Mouse (Mus musculus) kidney, postnatal 0 days (tissue): ENCODE results near the gene Terf2. TPM values are rescaled to one million over a fixed set of nuclear protein-coding genes. Genes with fewer than 3 reads are reported as not detected.

Experiments used
- ATAC-seq: fragments of 200-750 bp; cut with Nextera tagmentation; replicated peaks from 2 replicates; pipeline ENCODE4 v1.8.0; 2017; ENCODE audit warnings: low read depth, moderate number of reproducible peaks, moderate TSS enrichment, moderate library complexity; ENCODE audit not compliant: low FRiP score
- DNase-seq: peaks from one replicate; pipeline ENCODE4 v3.0.0-alpha.2; 2016; ENCODE audit warnings: low spot score
- H3K27ac ChIP-seq: fragments of 300-500 bp; sonication (generic); 2 replicates; pipeline ENCODE4 v1.5.1; 2014; ENCODE audit warnings: mild to moderate bottlenecking
- H3K27me3 ChIP-seq: fragments of 300-500 bp; sonication (generic); 2 replicates; pipeline ENCODE4 v1.6.1; 2014; ENCODE audit warnings: low read length, mixed read lengths; ENCODE audit not compliant: insufficient read depth
- H3K36me3 ChIP-seq: fragments of 300-500 bp; sonication (generic); 2 replicates; pipeline ENCODE4 v1.6.1; 2014; ENCODE audit warnings: low read length, mixed read lengths; ENCODE audit not compliant: insufficient read depth
- H3K4me1 ChIP-seq: fragments of 300-500 bp; sonication (generic); replicated peaks from 2 replicates; pipeline ENCODE4 v1.6.1; 2014; ENCODE audit warnings: antibody characterized with exemption, low read length, mixed read lengths; ENCODE audit not compliant: insufficient read depth
- H3K4me2 ChIP-seq: fragments of 300-500 bp; sonication (generic); 2 replicates; pipeline ENCODE4 v1.6.1; 2014; ENCODE audit warnings: mild to moderate bottlenecking, low read length, moderate library complexity, mixed read lengths
- H3K4me3 ChIP-seq: fragments of 300-500 bp; sonication (generic); replicated peaks from 2 replicates; pipeline ENCODE4 v1.5.1; 2014; ENCODE audit warnings: low read depth, low read length
- H3K9ac ChIP-seq: fragments of 300-500 bp; sonication (generic); 2 replicates; pipeline ENCODE4 v1.6.1; 2014; ENCODE audit warnings: low read depth, low read length
- H3K9me3 ChIP-seq: fragments of 300-500 bp; sonication (generic); replicated peaks from 2 replicates; pipeline ENCODE4 v1.6.1; 2016; ENCODE audit warnings: low read length, inconsistent platforms, mixed read lengths
- CTCF ChIP-seq: IDR thresholded peaks from 2 replicates; pipeline ENCODE4 v1.5.1; 2016; ENCODE audit warnings: antibody characterized with exemption, low read depth, mild to moderate bottlenecking, moderate library complexity
- WGBS: fragments of 180-500 bp; shearing (Covaris S2); extraction: QIAGEN DNeasy Blood & Tissue Kit; methylation state at CpG from one replicate; pipeline ENCODE4 v1.1.7; 2014; 5-methylcytosine and 5-hydroxymethylcytosine counted together
- polyA plus RNA-seq: library from polyadenylated mRNA; unstranded; fragments of >200 nt; fragmentation: Nextera tagmentation; extraction: Ambion mirVana; gene quantifications from 2 replicates; pipeline ENCODE4 v1.2.1, GENCODE M21; 2015

Gene Terf2
- 17.4 and 18.2 TPM in 2 replicates for polyA plus RNA-seq

GRCm38 (mm10) chr8:107096366-107097036 is at the start of gene Terf2:
Gene Terf2 (minus strand): TSS chr8:107096547.
- no peaks in the 10 kb centered on the region for H3K9me3 ChIP-seq

GRCm38 (mm10) chr8:107143501-107143900 is 47.2 kb upstream of the Terf2 start:
- no peak for TF ChIP-seq CTCF
- DNase-seq (peak; percentile 49), ATAC-seq (no peak)
- Histone ChIP-seq H3K4me1 (no peaks in the 10 kb centered on the region), H3K27me3 (no peaks in the 10 kb centered on the region), H3K9ac (no peak overlapping the region), H3K27ac (peak overlapping the region; percentile 32; the same call in 1 of the 2 replicates), H3K36me3 (no peaks in the 10 kb centered on the region), H3K4me2 (no peak overlapping the region), H3K9me3 (no peaks in the 10 kb centered on the region), H3K4me3 (no peak overlapping the region)
- 35% methylated on average over 4 of the region's 4 CpGs for WGBS

More at GRCm38 (mm10) chr8:107096366-107097036, at the start of gene Terf2:
- WGBS, result 4% methylated on average over 38 of the region's 39 CpGs
- peak within 1 kb of the TSS; percentile 89 for H3K9ac ChIP-seq
- peak within 1 kb of the TSS; percentile 96 for H3K27ac ChIP-seq
- 0 out of 2 replicates have a peak, but pooled peaks cover 9% of the 10 kb centered on the region for H3K36me3 ChIP-seq
- peak within 1 kb of the TSS; percentile 70 for H3K4me3 ChIP-seq
- H3K4me2 ChIP-seq, result peak within 1 kb of the TSS; percentile 56
- H3K4me1 ChIP-seq, result no peaks in the 10 kb centered on the region; the same call in 1 of the 2 replicates
- peak; percentile 98 for DNase-seq
- no peak for TF ChIP-seq CTCF
- no peaks in the 10 kb centered on the region for H3K27me3 ChIP-seq
- peak; percentile 95 for ATAC-seq

GRCm38 (mm10) chr8:107142539-107142938 is 46.2 kb upstream of the Terf2 start:
- H3K27ac ChIP-seq, result 0 out of 2 replicates have a peak overlapping the region, but pooled peaks have one; percentile 71
- WGBS, result 56% methylated on average over 4 of the region's 4 CpGs

GRCm38 (mm10) chr8:107139704-107140470 is 43.5 kb upstream of the Terf2 start:
- H3K36me3 ChIP-seq, result no peaks in the 10 kb centered on the region
- no peaks in the 10 kb centered on the region for H3K27me3 ChIP-seq
- H3K4me1 ChIP-seq, result peaks cover 9% of the 10 kb centered on the region; the same call in 1 of the 2 replicates
- TF ChIP-seq CTCF, result no peak
- WGBS, result 58% methylated on average over 13 of the region's 13 CpGs
- ATAC-seq, result no peak
- H3K9me3 ChIP-seq, result no peaks in the 10 kb centered on the region
- DNase-seq, result peak; percentile 58
- no peak overlapping the region for H3K4me3 ChIP-seq
- peak overlapping the region; percentile 32; the same call in 1 of the 2 replicates for H3K27ac ChIP-seq
- no peak overlapping the region for H3K9ac ChIP-seq
- H3K4me2 ChIP-seq, result no peak overlapping the region

More at GRCm38 (mm10) chr8:107142539-107142938, 46.2 kb upstream of the Terf2 start:
- no peaks in the 10 kb centered on the region for H3K4me1 ChIP-seq
- H3K36me3 ChIP-seq, result no peaks in the 10 kb centered on the region
- DNase-seq (peak; percentile 22), ATAC-seq (peak; percentile 66; the same call in 1 of the 2 replicates)
- no peaks in the 10 kb centered on the region for H3K27me3 ChIP-seq
- H3K9me3 ChIP-seq, result no peaks in the 10 kb centered on the region
- no peak overlapping the region for H3K4me2 ChIP-seq
- no peak for TF ChIP-seq CTCF
- H3K9ac ChIP-seq, result no peak overlapping the region
- no peak overlapping the region for H3K4me3 ChIP-seq

- no peak overlapping the region for H3K9ac ChIP-seq
- H3K9me3 ChIP-seq, result no peaks in the 10 kb centered on the region
- WGBS, result 88% methylated on average over 5 of the region's 5 CpGs
- ATAC-seq, result no peak
- no peaks in the 10 kb centered on the region for H3K36me3 ChIP-seq
- TF ChIP-seq CTCF, result no peak
- no peak for DNase-seq
- no peak overlapping the region for H3K4me2 ChIP-seq
- H3K27ac ChIP-seq, result no peak overlapping the region
- H3K4me1 ChIP-seq, result peaks cover 9% of the 10 kb centered on the region; the same call in 1 of the 2 replicates
- no peak overlapping the region for H3K4me3 ChIP-seq
- H3K27me3 ChIP-seq, result no peaks in the 10 kb centered on the region
Measured at GRCm38 (mm10) chr8:107138338-107138737, 42.0 kb upstream of the Terf2 start.

GRCm38 (mm10) chr8:107137591-107137990 is 41.2 kb upstream of the Terf2 start:
- Histone ChIP-seq H3K4me3 (no peak overlapping the region), H3K36me3 (no peaks in the 10 kb centered on the region), H3K9ac (no peak overlapping the region), H3K27me3 (no peaks in the 10 kb centered on the region), H3K4me1 (peaks cover 17% of the 10 kb centered on the region), H3K27ac (no peak overlapping the region), H3K9me3 (no peaks in the 10 kb centered on the region), H3K4me2 (no peak overlapping the region)
- no peak for ATAC-seq
- no peak for DNase-seq
- TF ChIP-seq CTCF, result no peak
- WGBS, result 75% methylated on average over 6 of the region's 6 CpGs
